Mouse (Mus musculus) hindbrain, embryonic 13.5 days (tissue): ENCODE results near the gene Lamp2. TPM values are rescaled to one million over a fixed set of nuclear protein-coding genes. Genes with fewer than 3 reads are reported as not detected.
A peak's percentile ranks its signal among the peaks of the same experiment; 100 is the strongest.

ENCODE experiments used
- ATAC-seq: fragments of 200-750 bp; cut with Nextera tagmentation; 2 replicates; pipeline ENCODE4 v1.8.0; 2017; ENCODE audit warnings: moderate TSS enrichment; ENCODE audit not compliant: low FRiP score
- H3K27ac ChIP-seq: fragments of 300-500 bp; sonication (generic); 2 replicates; pipeline ENCODE4 v1.5.1; 2015; ENCODE audit warnings: inconsistent platforms, mild to moderate bottlenecking, moderate library complexity
- H3K27me3 ChIP-seq: fragments of 300-500 bp; sonication (generic); 2 replicates; pipeline ENCODE4 v1.6.1; 2015; ENCODE audit warnings: mild to moderate bottlenecking, inconsistent platforms
- H3K36me3 ChIP-seq: fragments of 300-500 bp; sonication (generic); 2 replicates; pipeline ENCODE4 v1.6.1; 2015; ENCODE audit warnings: mild to moderate bottlenecking, inconsistent platforms
- H3K4me1 ChIP-seq: fragments of 300-500 bp; sonication (generic); replicated peaks from 2 replicates; pipeline ENCODE4 v1.6.1; 2015; ENCODE audit warnings: inconsistent platforms
- H3K4me2 ChIP-seq: fragments of 300-500 bp; sonication (generic); 2 replicates; pipeline ENCODE4 v1.6.1; 2015; ENCODE audit warnings: inconsistent platforms, mild to moderate bottlenecking, moderate library complexity
- H3K4me3 ChIP-seq: fragments of 300-500 bp; sonication (generic); 2 replicates; pipeline ENCODE4 v1.5.1; 2015; ENCODE audit warnings: mild to moderate bottlenecking, inconsistent platforms
- H3K9ac ChIP-seq: fragments of 300-500 bp; sonication (generic); 2 replicates; pipeline ENCODE4 v1.6.1; 2015; ENCODE audit warnings: mild to moderate bottlenecking, inconsistent platforms
- H3K9me3 ChIP-seq: fragments of 300-500 bp; sonication (generic); 2 replicates; pipeline ENCODE4 v1.6.1; 2016; ENCODE audit warnings: inconsistent platforms
- WGBS: fragments of 180-500 bp; shearing (Covaris S2); methylation state at CpG from one replicate; pipeline ENCODE4 v1.1.7; 2015; 5-methylcytosine and 5-hydroxymethylcytosine counted together
- polyA plus RNA-seq: library from polyadenylated mRNA; unstranded; fragments of >200 nt; fragmentation: Nextera tagmentation; extraction: Ambion mirVana; gene quantifications from 2 replicates; pipeline ENCODE4 v1.2.1, GENCODE M21; 2015

Gene Lamp2
- polyA plus RNA-seq, 1 experiment from 2014 or later: 66.0 TPM

GRCm38 (mm10) chrX:38456635-38457006 lies 367 bp upstream of the Lamp2 start:
- no peaks in the 10 kb centered on the region for H3K9me3 ChIP-seq
- WGBS: 36% methylated on average over 3 of the region's 3 CpGs
- peak; percentile 33; the same call in 1 of the 2 replicates for ATAC-seq

GRCm38 (mm10) chrX:38455474-38455873 lies 780 bp downstream of the Lamp2 start:
- ATAC-seq: peak; percentile 7; the same call in 1 of the 2 replicates
- Histone ChIP-seq H3K9me3 (no peaks in the 10 kb centered on the region), H3K27ac (peak overlapping the region; percentile 74), H3K4me2 (peak overlapping the region; percentile 58), H3K4me3 (peak overlapping the region; percentile 58), H3K27me3 (no peaks in the 10 kb centered on the region), H3K36me3 (peaks cover 5% of the 10 kb centered on the region; the same call in 1 of the 2 replicates), H3K4me1 (peaks cover 8% of the 10 kb centered on the region), H3K9ac (peak overlapping the region; percentile 77)
- 21% methylated on average over 7 of the region's 7 CpGs for WGBS

More at GRCm38 (mm10) chrX:38456635-38457006, 367 bp upstream of the Lamp2 start:
- no peak overlapping the region for H3K27ac ChIP-seq
- no peaks in the 10 kb centered on the region for H3K27me3 ChIP-seq
- H3K4me3 ChIP-seq: no peak overlapping the region
- H3K4me2 ChIP-seq: no peak overlapping the region
- no peaks in the 10 kb centered on the region for H3K36me3 ChIP-seq
- H3K4me1 ChIP-seq: peaks cover 8% of the 10 kb centered on the region
- H3K9ac ChIP-seq: no peak overlapping the region

GRCm38 (mm10) chrX:38454900-38455299 lies 1.4 kb downstream of the Lamp2 start:
- no peak for ATAC-seq
- Histone ChIP-seq H3K4me3 (peak overlapping the region; percentile 58), H3K27me3 (no peaks in the 10 kb centered on the region), H3K27ac (no peak overlapping the region), H3K36me3 (peaks cover 11% of the 10 kb centered on the region), H3K4me2 (peak overlapping the region; percentile 58), H3K9ac (no peak overlapping the region), H3K9me3 (no peaks in the 10 kb centered on the region), H3K4me1 (peaks cover 8% of the 10 kb centered on the region)
- 28% methylated on average over 2 of the region's 2 CpGs for WGBS

GRCm38 (mm10) chrX:38453924-38454323 lies 2.3 kb downstream of the Lamp2 start:
- 92% methylated on average over 5 of the region's 5 CpGs for WGBS
- Histone ChIP-seq H3K4me2 (no peak overlapping the region), H3K9ac (no peak overlapping the region), H3K27ac (no peak overlapping the region), H3K9me3 (no peaks in the 10 kb centered on the region), H3K36me3 (peaks cover 15% of the 10 kb centered on the region), H3K4me1 (peaks cover 8% of the 10 kb centered on the region), H3K27me3 (no peaks in the 10 kb centered on the region), H3K4me3 (no peak overlapping the region)
- ATAC-seq: no peak

- Histone ChIP-seq H3K4me2 (no peak overlapping the region), H3K4me3 (no peak overlapping the region), H3K4me1 (peaks cover 8% of the 10 kb centered on the region), H3K27ac (no peak overlapping the region), H3K9ac (no peak overlapping the region), H3K36me3 (peaks cover 15% of the 10 kb centered on the region), H3K27me3 (no peaks in the 10 kb centered on the region), H3K9me3 (no peaks in the 10 kb centered on the region)
- 92% methylated on average over 6 of the region's 6 CpGs for WGBS
- no peak for ATAC-seq
These were observed 5.8 kb downstream of the Lamp2 start for GRCm38 (mm10) chrX:38450476-38450875.

- H3K9ac ChIP-seq: no peak overlapping the region
- no peak for ATAC-seq
- whole genome bisulfite sequencing: 75% methylated on average over 1 of the region's 1 CpGs
- no peaks in the 10 kb centered on the region for H3K9me3 ChIP-seq
- H3K4me1 ChIP-seq: no peaks in the 10 kb centered on the region
- no peak overlapping the region for H3K4me2 ChIP-seq
- no peaks in the 10 kb centered on the region for H3K27me3 ChIP-seq
- no peak overlapping the region for H3K27ac ChIP-seq
- no peak overlapping the region for H3K4me3 ChIP-seq
- peaks cover 13% of the 10 kb centered on the region for H3K36me3 ChIP-seq
These were observed 10.5 kb downstream of the Lamp2 start for GRCm38 (mm10) chrX:38445705-38446104.

- H3K4me1 ChIP-seq: no peaks in the 10 kb centered on the region
- H3K9ac ChIP-seq: no peak overlapping the region
- H3K4me2 ChIP-seq: no peak overlapping the region
- H3K4me3 ChIP-seq: no peak overlapping the region
- ATAC-seq: no peak
- no peaks in the 10 kb centered on the region for H3K27me3 ChIP-seq
- H3K27ac ChIP-seq: no peak overlapping the region
- no peaks in the 10 kb centered on the region for H3K36me3 ChIP-seq
- WGBS: 84% methylated on average over 1 of the region's 1 CpGs
- H3K9me3 ChIP-seq: no peaks in the 10 kb centered on the region
These were observed 13.8 kb downstream of the Lamp2 start for GRCm38 (mm10) chrX:38442425-38442824.

- WGBS: 75% methylated on average over 2 of the region's 2 CpGs
- H3K9ac ChIP-seq: no peak overlapping the region
- ATAC-seq: no peak
These were observed 16.6 kb downstream of the Lamp2 start for GRCm38 (mm10) chrX:38439629-38440028.

GRCm38 (mm10) chrX:38438147-38438791 lies 18.0 kb downstream of the Lamp2 start:
- Histone ChIP-seq H3K36me3 (no peaks in the 10 kb centered on the region; the same call in 1 of the 2 replicates), H3K4me2 (no peak overlapping the region), H3K4me1 (no peaks in the 10 kb centered on the region), H3K27ac (no peak overlapping the region), H3K9me3 (no peaks in the 10 kb centered on the region), H3K9ac (no peak overlapping the region), H3K27me3 (no peaks in the 10 kb centered on the region), H3K4me3 (no peak overlapping the region)
- ATAC-seq: peak; percentile 72; the same call in 1 of the 2 replicates
- 55% methylated on average over 7 of the region's 7 CpGs for WGBS

More at GRCm38 (mm10) chrX:38439629-38440028, 16.6 kb downstream of the Lamp2 start:
- H3K4me2 ChIP-seq: no peak overlapping the region
- no peaks in the 10 kb centered on the region for H3K27me3 ChIP-seq
- no peak overlapping the region for H3K27ac ChIP-seq
- no peaks in the 10 kb centered on the region for H3K4me1 ChIP-seq
- no peaks in the 10 kb centered on the region; the same call in 1 of the 2 replicates for H3K36me3 ChIP-seq
- H3K9me3 ChIP-seq: no peaks in the 10 kb centered on the region
- H3K4me3 ChIP-seq: no peak overlapping the region

- WGBS: 81% methylated on average over 4 of the region's 4 CpGs
- peaks cover 11% of the 10 kb centered on the region for H3K36me3 ChIP-seq
- H3K27ac ChIP-seq: no peak overlapping the region
- ATAC-seq: no peak
- H3K9me3 ChIP-seq: no peaks in the 10 kb centered on the region
- no peaks in the 10 kb centered on the region for H3K4me1 ChIP-seq
- no peak overlapping the region for H3K4me2 ChIP-seq
- no peak overlapping the region for H3K4me3 ChIP-seq
- H3K27me3 ChIP-seq: no peaks in the 10 kb centered on the region
- H3K9ac ChIP-seq: no peak overlapping the region
These were observed 26.8 kb downstream of the Lamp2 start for GRCm38 (mm10) chrX:38429455-38429854.

- no peak for ATAC-seq
- H3K27ac ChIP-seq: no peak overlapping the region
- H3K4me3 ChIP-seq: no peak overlapping the region
- WGBS: 94% methylated on average over 3 of the region's 3 CpGs
- no peaks in the 10 kb centered on the region for H3K27me3 ChIP-seq
- no peak overlapping the region for H3K4me2 ChIP-seq
- H3K9ac ChIP-seq: no peak overlapping the region
- H3K9me3 ChIP-seq: no peaks in the 10 kb centered on the region
- H3K36me3 ChIP-seq: peaks cover 11% of the 10 kb centered on the region
- H3K4me1 ChIP-seq: no peaks in the 10 kb centered on the region
These were observed 27.3 kb downstream of the Lamp2 start for GRCm38 (mm10) chrX:38428818-38429440.

GRCm38 (mm10) chrX:38426043-38426442 lies 30.2 kb downstream of the Lamp2 start:
- Histone ChIP-seq H3K4me2 (no peak overlapping the region), H3K36me3 (peaks cover 11% of the 10 kb centered on the region), H3K27ac (no peak overlapping the region), H3K9ac (no peak overlapping the region), H3K4me3 (no peak overlapping the region), H3K9me3 (no peaks in the 10 kb centered on the region), H3K4me1 (no peaks in the 10 kb centered on the region), H3K27me3 (no peaks in the 10 kb centered on the region)
- ATAC-seq: no peak
- WGBS: 57% methylated on average over 1 of the region's 1 CpGs

- no peak overlapping the region for H3K27ac ChIP-seq
- H3K4me1 ChIP-seq: no peaks in the 10 kb centered on the region
- H3K4me3 ChIP-seq: no peak overlapping the region
- ATAC-seq: no peak
- H3K36me3 ChIP-seq: peaks cover 8% of the 10 kb centered on the region
- 79% methylated on average over 3 of the region's 3 CpGs for WGBS
- H3K27me3 ChIP-seq: no peaks in the 10 kb centered on the region
- no peak overlapping the region for H3K9ac ChIP-seq
- H3K9me3 ChIP-seq: no peaks in the 10 kb centered on the region
- H3K4me2 ChIP-seq: no peak overlapping the region
These were observed 33.2 kb downstream of the Lamp2 start for GRCm38 (mm10) chrX:38423096-38423495.
